Mouse (Mus musculus) testis, adult 2 months (tissue): ENCODE measurements around the gene Capg.

Experiments used
- CTCF ChIP-seq: fragments of 200-500 bp; IDR thresholded peaks from 2 replicates; pipeline ENCODE4 v1.5.1; 2012; ENCODE audit warnings: low read depth, mild to moderate bottlenecking, inconsistent platforms, low read length, moderate library complexity; ENCODE audit not compliant: control insufficient read depth, insufficient read depth, insufficient replicate concordance
- POLR2A ChIP-seq: fragments of 200-500 bp; IDR thresholded peaks from 2 replicates; pipeline ENCODE4 v1.6.1; 2012; ENCODE audit warnings: low read depth, mild to moderate bottlenecking, inconsistent platforms, low read length, moderate library complexity; ENCODE audit not compliant: control insufficient read depth

DNA sequence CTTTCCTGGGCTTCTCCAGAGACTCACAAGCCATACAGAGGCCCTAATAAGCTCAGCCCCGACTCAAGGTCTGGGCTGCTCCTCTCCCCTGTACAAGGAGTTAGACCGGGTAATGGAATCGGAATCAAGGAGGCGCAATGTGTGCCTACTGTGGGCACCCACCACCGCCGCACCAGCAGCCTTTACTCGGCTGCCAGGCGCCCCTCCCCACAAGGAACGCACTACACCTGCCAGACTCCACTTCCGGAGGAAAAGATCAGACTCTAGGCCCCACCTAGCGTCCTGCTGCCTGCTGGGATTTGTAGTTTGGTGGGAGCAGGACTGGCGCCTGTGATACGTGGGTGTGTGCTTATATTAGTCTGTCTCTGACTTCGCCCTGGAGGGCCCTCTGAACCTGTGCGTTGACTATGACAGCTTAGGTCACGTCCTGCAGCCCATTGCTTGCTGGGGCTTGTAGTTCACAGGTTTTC lies 5.6 kb upstream of the Capg start:
- TF ChIP-seq CTCF (no peak), POLR2A (peak; percentile 72)
